Mouse (Mus musculus): ENCODE measurements around the gene Lamb3.

DNA sequence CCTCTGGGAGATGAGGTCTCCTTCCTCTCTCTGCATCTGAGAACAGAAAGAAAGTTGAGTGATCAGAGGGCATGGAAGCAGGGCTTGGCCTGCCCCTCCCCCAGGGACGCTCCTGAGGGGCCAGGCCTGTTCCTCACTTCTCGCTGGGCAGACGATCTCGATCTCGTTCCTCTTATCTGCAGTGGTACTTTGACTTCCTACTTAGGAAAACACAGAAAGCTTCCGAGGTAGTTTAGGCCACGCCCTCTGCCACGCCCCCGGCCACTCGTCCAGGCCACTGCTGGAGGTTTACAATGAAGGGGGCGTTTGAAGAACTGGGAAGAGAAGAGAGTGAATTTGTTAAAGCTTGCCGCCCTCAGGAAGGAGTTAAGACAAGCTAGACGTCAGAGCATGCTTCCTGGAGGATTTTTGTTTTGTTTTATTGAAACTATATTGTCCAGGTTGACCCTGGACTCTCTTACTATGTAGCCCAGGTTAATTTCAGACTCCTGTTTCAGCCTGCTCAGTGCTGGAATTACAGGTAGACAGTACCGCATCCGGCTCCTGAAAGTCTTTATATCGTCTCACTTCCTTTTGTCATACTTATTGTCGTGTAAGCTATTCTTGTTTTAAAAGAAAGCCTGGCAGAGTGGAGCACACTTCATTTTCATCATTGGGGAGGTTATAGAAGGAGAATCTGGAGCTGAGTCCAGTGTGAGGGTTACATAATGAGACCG lies 47.0 kb upstream of the Lamb3 start:
- TF ChIP-seq CTCF (conservative IDR thresholded peaks at IDR 0.05 in 1 of 2, IDR thresholded peaks at IDR 0.05 in 1 of 2; ENCODE audit: low read depth in 2 of 2, low read length in 2 of 2) (no peak), NELFE (IDR thresholded peaks at IDR 0.05; ENCODE audit: low read depth, low read length) (0 out of 2 replicates have a peak, but pooled peaks have one; percentile 39), POLR2A (IDR thresholded peaks at IDR 0.05; ENCODE audit: low read depth, low read length) (peak; percentile 69)

Measured in CH12.LX (cell line).